Comparison of ENCODE assay signal across 9 mouse cellular contexts in genomic region chr19:26465228-26465627, GRCm38 (mm10).
DNase-seq lines count a peak whose midpoint lies in the region; ATAC-seq and TF ChIP-seq lines count a peak whose summit lies in the region.
"Had no signal": no experiment of that assay in that cellular context is flagged by ENCODE, and none has a peak within 500 bp of the region (broad histone marks: within the 10 kb centered on the region; RNA-seq: fewer than 3 reads in every experiment).

No protein-coding gene starts in this region.

- TF ChIP-seq CTCF in E14TG2a.4 (conservative IDR thresholded peaks at IDR 0.05; ENCODE audit: low read length), result peak; percentile 76

- no peaks in the 10 kb centered on the region for H3K9me3 ChIP-seq in kidney, embryonic 16.5 days (ENCODE audit: low read length)
- no peaks in the 10 kb centered on the region for H3K9me3 ChIP-seq in E14TG2a.4 (ENCODE audit: low read length)
- no peaks in the 10 kb centered on the region for H3K9me3 ChIP-seq in forebrain, embryonic 12.5 days
- H3K9me3 ChIP-seq: embryonic facial prominence, embryonic 15.5 days; limb, embryonic 13.5 days had no signal

- ATAC-seq in kidney, embryonic 16.5 days (ENCODE audit: low FRiP score, low TSS enrichment), result no peak
- 0 out of 2 replicates have a peak, but pooled peaks have one; percentile 42 for ATAC-seq in forebrain, embryonic 12.5 days (ENCODE audit: low FRiP score)
- no peak for ATAC-seq in erythroblast, adult 5-6 weeks (replicated peaks; ENCODE audit: low FRiP score, poor library complexity, severe bottlenecking)

- H3K27ac ChIP-seq in kidney, embryonic 16.5 days (ENCODE audit: low read length), result no peak overlapping the region
- H3K27ac ChIP-seq in forebrain, embryonic 12.5 days, result no peak overlapping the region
- H3K27ac ChIP-seq: embryonic facial prominence, embryonic 15.5 days; limb, embryonic 13.5 days had no signal

- WGBS in kidney, embryonic 16.5 days, result 46% methylated on average over 2 of the region's 2 CpGs
- 42% methylated on average over 2 of the region's 2 CpGs for WGBS in forebrain, embryonic 12.5 days

- DNase-seq in kidney, postnatal 14 days, result peak; percentile 6
- peak; percentile 29 for DNase-seq in A20 (ENCODE audit: low read depth, low spot score)
- no peak for DNase-seq in testis, postnatal 14 days (ENCODE audit: low spot score)

- no peak overlapping the region for H3K4me2 ChIP-seq in kidney, embryonic 16.5 days (replicated peaks; ENCODE audit: low read depth, low read length)
- no peak overlapping the region for H3K4me2 ChIP-seq in forebrain, embryonic 12.5 days
- H3K4me2 ChIP-seq: embryonic facial prominence, embryonic 15.5 days; limb, embryonic 13.5 days had no signal

- H3K9ac ChIP-seq in kidney, embryonic 16.5 days (replicated peaks; ENCODE audit: low read length), result no peak overlapping the region
- no peak overlapping the region for H3K9ac ChIP-seq in forebrain, embryonic 12.5 days
- H3K9ac ChIP-seq: embryonic facial prominence, embryonic 15.5 days; limb, embryonic 13.5 days had no signal

- no peaks in the 10 kb centered on the region for H3K27me3 ChIP-seq in kidney, embryonic 16.5 days (ENCODE audit: insufficient read depth, low read length)
- peaks cover 3% of the 10 kb centered on the region; the same call in 1 of the 2 replicates for H3K27me3 ChIP-seq in E14TG2a.4 (ENCODE audit: insufficient read depth, low read length)
- H3K27me3 ChIP-seq in forebrain, embryonic 12.5 days, result no peaks in the 10 kb centered on the region
- H3K27me3 ChIP-seq: embryonic facial prominence, embryonic 15.5 days; limb, embryonic 13.5 days had no signal

- no peaks in the 10 kb centered on the region for H3K36me3 ChIP-seq in kidney, embryonic 16.5 days (ENCODE audit: insufficient read depth, low read length)
- H3K36me3 ChIP-seq in E14TG2a.4 (ENCODE audit: insufficient read depth, low read length), result no peaks in the 10 kb centered on the region
- H3K36me3 ChIP-seq in forebrain, embryonic 12.5 days (replicated peaks), result no peaks in the 10 kb centered on the region
- H3K36me3 ChIP-seq: embryonic facial prominence, embryonic 15.5 days; limb, embryonic 13.5 days had no signal

- H3K4me3 ChIP-seq in kidney, embryonic 16.5 days (ENCODE audit: low read length), result no peak overlapping the region
- H3K4me3 ChIP-seq in E14TG2a.4 (replicated peaks; ENCODE audit: low read length), result no peak overlapping the region
- no peak overlapping the region for H3K4me3 ChIP-seq in forebrain, embryonic 12.5 days (replicated peaks)
- H3K4me3 ChIP-seq: embryonic facial prominence, embryonic 15.5 days; limb, embryonic 13.5 days had no signal

- H3K4me1 ChIP-seq in kidney, embryonic 16.5 days (ENCODE audit: insufficient read depth, low read length), result 0 out of 2 replicates have a peak, but pooled peaks cover 3% of the 10 kb centered on the region
- peaks cover 10% of the 10 kb centered on the region for H3K4me1 ChIP-seq in E14TG2a.4 (replicated peaks; ENCODE audit: low read depth, low read length)
- H3K4me1 ChIP-seq in forebrain, embryonic 12.5 days, result peaks cover 24% of the 10 kb centered on the region
- H3K4me1 ChIP-seq: embryonic facial prominence, embryonic 15.5 days had no signal
